Mouse (Mus musculus): Measurements from ENCODE around the gene Slc22a16.

Gene Slc22a16

DNA sequence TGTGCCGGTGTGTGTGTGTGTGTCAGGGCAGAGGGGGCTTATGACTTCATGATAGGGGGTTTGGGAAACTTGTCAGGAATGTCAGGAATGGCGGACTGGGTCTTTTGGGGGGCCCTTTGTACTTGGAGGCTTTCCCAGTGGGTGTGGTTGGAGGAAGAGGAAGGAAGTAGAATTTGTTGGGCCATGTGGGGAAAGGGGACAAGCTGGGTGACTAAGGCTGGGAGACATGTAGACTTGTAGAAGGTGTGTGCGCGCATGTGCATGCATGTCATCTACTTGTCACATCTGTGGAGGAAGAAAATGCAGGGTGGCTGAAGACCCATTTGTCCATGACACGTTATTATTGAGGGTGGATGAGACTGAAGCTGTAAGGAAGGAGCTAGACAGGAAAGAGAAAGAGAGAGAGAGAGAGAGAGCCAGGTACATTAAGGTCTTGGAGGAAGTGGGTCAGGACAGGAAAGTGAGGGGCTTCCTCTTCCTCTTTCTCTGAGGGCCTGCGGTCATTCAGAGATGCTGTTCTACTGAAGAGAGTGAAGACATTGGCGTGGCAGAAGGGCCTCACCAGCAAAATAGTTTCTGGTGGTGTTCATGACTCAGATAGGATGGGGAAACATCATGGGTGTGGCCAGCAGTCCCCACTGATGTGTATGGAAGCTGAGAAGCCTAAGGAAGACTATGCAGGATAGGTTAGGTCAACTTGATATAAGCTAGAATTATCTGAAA is 5.9 kb downstream of the Slc22a16 start:
- TF ChIP-seq GATA4 (IDR thresholded peaks at IDR 0.05; ENCODE audit: insufficient replicate concordance, low read length), result no peak

DNA sequence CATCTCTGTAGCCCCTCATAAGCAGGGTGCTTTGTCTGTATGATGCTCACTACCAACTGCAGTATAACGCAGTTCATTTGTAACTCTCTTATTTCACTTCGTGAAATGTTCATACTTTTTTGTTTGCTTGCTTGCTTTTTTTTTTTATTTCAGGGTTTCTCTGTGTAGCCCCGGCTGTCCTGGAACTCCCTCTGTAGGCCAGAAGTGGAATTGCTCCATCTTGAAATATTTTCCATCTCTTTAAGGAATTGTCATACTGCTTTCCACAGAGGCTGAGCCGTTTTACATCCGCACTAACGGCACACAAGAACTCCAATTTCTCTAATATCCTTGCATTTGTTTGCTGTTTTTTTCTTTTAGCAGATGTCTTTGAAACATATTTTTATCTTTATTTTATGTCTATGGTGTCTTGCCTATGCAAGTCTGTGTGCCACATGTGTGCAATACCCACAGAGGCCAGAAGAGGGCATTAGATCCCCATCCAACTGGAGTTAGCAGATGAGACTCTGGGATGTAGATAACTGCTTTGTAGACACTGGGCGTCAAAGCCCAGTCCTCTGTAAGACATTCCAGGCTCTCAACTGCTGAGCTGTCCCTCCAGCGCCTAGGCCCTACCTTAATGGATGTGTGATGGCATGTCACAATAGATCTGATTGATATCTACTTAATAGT is 13.6 kb downstream of the Slc22a16 start:
- TF ChIP-seq GATA4 (IDR thresholded peaks at IDR 0.05; ENCODE audit: insufficient replicate concordance, low read length), result no peak

DNA sequence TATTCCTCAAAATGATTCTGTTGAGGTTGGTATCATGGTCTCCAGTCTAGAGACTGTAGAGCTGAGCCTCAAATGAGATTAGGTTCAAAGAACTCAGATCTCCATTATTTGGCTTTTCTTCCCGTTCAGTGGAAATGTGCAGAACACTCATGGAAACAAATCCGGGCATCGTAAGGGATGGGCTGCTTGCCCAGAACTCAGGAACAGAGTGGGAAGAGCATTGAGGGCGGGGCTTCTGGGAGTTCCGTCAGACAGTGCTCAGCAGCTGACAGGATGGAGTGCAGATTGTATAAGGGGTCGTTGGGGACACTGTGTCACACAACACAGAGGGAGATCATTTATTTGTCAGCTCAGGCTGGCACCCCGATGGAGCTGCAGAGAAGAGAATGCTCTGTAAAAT is 22.1 kb downstream of the Slc22a16 start:
- TF ChIP-seq GATA4 (IDR thresholded peaks at IDR 0.05; ENCODE audit: insufficient replicate concordance, low read length), result no peak

DNA sequence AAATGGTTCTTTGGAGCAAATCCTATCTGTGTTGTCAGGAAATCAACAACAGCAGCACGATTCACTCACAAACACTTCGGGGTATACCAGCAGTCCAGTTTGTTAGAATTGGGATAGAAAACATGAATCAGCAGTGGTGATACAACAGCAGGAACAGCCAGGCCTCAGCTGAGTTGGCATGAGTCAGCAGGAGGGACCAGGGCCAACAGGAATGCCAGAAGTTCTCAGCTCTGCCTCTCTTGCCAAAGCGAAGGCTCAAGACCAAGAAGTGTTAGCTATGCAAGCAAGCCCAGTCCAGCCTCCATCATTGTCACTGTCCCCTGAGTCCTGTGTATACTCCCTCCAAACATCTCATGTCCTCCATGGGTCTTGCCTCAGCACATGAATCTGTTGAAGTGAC is 27.0 kb downstream of the Slc22a16 start:
- no peak for TF ChIP-seq GATA4 (IDR thresholded peaks at IDR 0.05; ENCODE audit: insufficient replicate concordance, low read length)

DNA sequence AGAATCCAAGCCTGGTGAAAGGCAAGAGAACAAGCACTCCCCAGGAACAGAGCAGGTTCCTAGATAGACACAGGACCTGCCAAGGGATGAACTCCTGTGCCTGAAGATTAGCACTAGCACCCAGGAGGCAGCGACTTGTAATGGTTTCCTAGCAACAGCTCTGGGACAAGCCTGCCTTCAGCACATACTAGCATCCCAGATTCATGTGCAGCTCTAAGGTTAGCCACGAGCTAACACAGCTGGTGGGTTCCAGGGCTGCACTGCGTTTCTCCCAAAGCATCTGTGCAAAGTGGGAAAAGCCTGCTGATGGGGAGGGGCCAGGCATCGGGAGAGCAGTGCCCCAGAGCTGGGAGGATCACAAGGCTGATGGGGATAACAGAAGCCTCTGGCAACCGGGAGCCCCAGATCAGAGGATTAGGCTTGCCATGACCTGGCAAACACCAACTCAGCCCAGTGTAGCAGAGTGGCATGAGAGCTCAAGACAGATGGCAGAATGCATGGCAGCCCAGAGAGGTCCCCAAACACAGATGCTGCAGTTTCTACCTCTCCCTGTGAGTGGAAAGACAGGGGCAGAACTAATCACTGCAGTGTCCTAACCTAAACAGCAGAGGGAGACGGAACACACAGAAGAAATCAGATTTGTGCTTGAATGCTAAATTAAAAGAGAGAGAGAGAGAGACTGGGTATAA is 34.7 kb downstream of the Slc22a16 start:
- TF ChIP-seq GATA4 (IDR thresholded peaks at IDR 0.05; ENCODE audit: insufficient replicate concordance, low read length), result no peak

DNA sequence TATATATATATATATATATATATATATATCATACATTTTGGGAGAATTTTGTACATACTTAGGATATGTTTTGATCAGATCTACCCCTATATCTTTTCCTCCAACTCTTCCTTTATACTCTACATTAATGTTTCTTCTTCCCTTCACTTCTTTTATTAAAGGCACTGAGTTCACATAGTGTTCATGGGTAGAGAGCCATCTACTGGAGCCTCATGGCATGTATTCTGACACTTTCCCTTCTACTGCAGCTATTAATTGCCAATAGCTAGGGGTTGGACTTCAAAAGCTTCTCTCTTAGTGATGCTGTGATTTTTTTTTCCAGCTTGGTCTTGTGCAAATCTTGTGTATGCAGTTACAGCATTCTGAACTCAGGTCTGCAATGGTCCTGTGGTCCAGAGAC is 47.8 kb downstream of the Slc22a16 start:
- no peak for TF ChIP-seq GATA4 (IDR thresholded peaks at IDR 0.05; ENCODE audit: insufficient replicate concordance, low read length)

DNA sequence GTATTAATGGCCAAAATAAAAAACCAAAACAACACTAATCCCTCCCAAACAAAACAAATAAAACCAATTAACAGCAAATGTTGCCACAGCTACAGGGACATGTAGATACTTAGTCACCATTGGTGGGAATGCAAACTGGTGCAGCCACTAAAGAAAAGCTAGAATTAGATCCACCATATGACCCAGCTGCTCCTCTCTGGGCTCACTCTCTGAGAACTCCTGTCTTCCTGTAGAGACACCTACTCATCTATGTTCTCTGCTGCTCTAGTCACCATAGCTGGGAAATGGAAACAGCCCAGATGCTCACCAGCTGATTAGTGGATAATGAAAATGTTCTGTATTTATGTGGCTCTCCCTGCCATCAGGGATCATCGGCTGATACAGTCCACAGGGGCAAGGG is 49.6 kb downstream of the Slc22a16 start:
- no peak for TF ChIP-seq GATA4 (IDR thresholded peaks at IDR 0.05; ENCODE audit: insufficient replicate concordance, low read length)

DNA sequence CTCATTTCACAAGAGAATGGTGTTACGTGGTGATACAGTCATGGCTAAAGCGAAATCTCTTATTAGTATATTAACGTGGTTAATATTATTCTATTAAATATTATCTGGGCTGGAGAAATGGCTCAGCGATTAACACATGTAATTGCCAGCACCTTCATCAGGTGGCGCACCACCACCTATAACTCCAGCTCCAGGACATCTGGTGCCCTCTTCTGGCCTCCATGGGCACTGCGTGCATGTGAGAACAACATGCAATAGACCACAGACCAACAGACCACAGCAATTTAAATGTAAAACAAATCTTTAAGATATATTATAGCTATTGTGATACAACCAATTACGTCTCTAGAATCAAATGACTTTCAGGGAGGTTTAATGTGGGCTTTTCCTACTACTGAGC is 59.0 kb downstream of the Slc22a16 start:
- TF ChIP-seq GATA4 (IDR thresholded peaks at IDR 0.05; ENCODE audit: insufficient replicate concordance, low read length), result no peak

DNA sequence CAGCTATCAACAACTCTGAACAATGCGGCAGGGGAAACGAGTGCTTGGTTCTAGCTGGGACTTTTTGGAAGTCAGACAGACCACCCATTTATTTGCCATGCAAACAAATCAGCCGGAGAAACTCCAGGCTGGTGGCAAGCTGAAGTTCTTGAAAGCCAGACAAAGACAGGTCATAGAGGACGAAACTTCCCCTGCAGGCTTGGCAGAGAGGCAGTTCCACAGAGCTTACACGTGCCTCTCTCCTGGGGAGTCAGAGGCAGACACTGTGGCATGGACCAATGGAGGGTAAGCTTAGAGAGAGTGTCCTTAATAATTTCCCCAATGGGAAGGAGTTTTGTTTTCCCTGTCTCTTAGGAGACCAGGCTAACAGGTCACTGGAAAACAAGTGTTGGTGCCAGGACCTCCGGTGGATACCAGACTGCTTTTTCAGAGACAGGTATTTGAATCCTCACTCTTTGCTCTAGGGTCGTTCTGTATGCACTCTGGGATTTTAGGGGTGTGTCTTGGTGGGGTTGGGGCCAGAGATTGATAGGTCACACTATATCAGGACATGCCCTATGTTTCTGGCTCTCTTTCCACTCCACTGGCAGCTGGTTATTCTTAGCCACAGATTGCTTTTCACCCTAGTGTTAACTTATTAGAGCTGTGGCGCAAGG is 59.6 kb downstream of the Slc22a16 start, which contains the start of gene Ddo:
Gene Ddo, plus strand, starts transcription at position 356 of the 656 bp plus-strand sequence.
- no peak for TF ChIP-seq GATA4 (IDR thresholded peaks at IDR 0.05; ENCODE audit: insufficient replicate concordance, low read length)

DNA sequence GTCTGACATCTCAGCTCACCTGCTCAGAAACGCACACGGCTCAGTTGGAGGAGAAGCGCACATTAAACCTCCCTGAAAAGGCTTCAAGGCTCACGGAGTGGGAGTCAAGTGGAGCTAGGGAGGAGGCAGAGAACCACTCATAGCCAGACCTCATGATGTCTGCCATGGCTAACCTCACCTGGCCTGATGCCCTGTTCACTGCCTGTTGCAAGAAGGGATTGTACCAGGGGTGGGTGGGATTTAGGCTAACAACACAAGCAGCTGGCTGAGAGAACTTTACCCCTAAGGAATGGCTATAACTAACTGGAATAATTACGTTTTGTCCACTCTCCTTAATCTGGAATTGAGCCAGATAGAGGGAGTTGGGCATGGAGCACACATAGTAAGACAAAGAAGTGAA is 60.3 kb downstream of the Slc22a16 start:
- TF ChIP-seq GATA4 (IDR thresholded peaks at IDR 0.05; ENCODE audit: insufficient replicate concordance, low read length), result no peak

DNA sequence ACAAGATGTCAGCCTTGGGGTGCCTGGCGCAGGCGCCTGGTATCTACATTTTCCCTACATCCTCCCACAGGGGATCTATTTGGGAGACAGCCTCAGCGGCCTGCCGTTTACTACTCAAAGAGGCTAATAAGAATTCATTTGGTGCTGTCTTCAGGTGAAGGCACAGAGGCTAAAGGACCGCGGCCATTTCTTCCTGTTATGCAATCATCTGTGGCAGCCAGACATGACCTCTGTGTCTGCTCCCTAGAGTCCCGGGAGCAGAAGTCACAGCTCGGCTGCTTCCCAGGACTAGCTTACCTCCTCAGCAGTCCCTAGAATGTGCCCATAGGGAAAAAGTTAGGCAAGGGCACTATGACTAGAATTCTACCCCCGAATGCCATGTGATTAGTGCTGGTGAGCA is 60.8 kb downstream of the Slc22a16 start:
- no peak for TF ChIP-seq GATA4 (IDR thresholded peaks at IDR 0.05; ENCODE audit: insufficient replicate concordance, low read length)

DNA sequence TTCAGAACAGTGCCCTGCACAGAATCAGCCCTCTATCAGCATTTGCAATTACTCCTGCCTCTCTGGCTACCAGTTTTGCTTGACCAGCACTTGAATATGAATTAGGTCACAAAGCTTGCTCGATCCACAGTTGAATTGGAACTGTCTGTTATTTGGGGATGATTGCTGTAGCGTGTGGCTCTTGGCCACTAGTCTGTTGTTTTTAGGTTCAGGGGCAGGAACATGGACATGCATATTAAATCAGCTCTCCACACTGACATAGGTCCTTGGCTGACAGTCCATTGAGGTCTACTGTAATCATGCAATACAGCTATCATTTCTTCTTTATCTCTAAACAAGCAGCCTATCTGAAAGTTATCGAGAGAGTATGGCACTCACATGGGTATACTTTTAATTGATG is 62.0 kb downstream of the Slc22a16 start:
- TF ChIP-seq GATA4 (IDR thresholded peaks at IDR 0.05; ENCODE audit: insufficient replicate concordance, low read length), result no peak

DNA sequence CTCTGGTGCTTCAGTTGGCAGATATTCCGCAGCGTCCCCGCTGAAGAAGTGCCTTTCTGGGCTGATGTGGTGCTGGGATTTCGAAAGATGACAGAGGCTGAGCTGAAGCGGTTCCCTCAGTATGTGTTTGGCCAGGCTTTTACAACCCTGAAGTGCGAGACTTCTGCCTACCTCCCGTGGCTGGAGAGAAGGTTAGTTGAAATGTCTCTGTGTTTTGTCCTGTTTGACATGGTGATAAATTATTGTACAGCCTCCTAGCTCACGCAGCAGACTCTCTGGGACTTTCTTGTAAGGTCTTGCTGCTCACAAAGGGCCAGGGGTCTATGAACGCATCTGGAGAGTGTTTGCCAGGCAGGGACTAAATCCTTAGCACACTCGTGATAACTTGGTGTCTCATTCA is 67.2 kb downstream of the Slc22a16 start:
- no peak for TF ChIP-seq GATA4 (IDR thresholded peaks at IDR 0.05; ENCODE audit: insufficient replicate concordance, low read length)

DNA sequence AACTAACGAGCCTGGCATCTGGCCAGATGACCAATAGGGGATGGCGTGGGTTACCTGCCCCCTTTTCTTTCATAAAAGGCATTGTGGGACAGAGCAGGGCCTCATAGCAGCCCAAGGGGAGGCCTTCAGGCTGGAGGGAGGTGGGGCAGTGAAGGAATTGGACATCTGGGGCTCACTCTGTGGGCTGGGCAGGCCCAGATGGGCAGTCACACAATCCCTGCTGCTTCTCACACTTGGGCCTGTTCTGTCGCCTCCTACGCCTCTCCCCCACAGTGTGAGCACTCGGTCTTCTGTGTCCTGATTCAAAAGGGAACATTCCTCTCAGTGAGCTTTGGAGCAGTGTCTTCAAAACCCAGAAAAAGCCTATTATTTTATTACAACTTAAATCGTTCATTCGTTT is 68.1 kb downstream of the Slc22a16 start:
- TF ChIP-seq GATA4 (IDR thresholded peaks at IDR 0.05; ENCODE audit: insufficient replicate concordance, low read length), result no peak

Measured in liver, adult (tissue).